Mouse (Mus musculus): Measurements from ENCODE around the gene Anp32b. TPM values are rescaled to one million over a fixed set of nuclear protein-coding genes. Genes with fewer than 3 reads are reported as not detected.

Anp32b gene
- total RNA-seq, 2 experiments from 2014 or later: 63.2 to 66.2 TPM

DNA sequence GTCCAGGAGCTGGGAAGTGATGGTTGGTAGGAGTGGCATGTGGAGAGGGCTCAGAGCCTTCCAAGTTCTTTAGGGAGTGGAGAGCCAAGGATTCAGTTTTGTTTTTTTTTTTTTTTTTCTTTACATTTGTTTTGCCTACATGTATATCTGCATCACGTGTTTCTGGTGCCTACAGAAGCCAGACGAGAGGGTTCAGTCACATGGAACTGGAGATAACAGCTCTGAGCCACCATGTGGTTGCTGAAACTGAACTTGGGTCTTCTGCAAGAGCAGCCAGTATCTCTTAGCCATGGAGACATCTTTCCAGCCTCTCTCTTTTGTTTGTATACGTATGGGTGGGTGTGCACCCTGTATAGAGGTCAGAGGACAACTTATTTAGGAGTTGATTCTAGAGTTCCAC, 53.2 kb downstream of the Anp32b start:
- DNase-seq (ENCODE audit: low spot score): no peak

GRCm38 (mm10) chr4:46505361-46506057, 54.8 kb downstream of the Anp32b start:
- no peak for DNase-seq (ENCODE audit: low spot score)

- peak; percentile 97 for DNase-seq (ENCODE audit: low spot score)
Observed at GRCm38 (mm10) chr4:46506801-46507610, 56.3 kb downstream of the Anp32b start.

DNA sequence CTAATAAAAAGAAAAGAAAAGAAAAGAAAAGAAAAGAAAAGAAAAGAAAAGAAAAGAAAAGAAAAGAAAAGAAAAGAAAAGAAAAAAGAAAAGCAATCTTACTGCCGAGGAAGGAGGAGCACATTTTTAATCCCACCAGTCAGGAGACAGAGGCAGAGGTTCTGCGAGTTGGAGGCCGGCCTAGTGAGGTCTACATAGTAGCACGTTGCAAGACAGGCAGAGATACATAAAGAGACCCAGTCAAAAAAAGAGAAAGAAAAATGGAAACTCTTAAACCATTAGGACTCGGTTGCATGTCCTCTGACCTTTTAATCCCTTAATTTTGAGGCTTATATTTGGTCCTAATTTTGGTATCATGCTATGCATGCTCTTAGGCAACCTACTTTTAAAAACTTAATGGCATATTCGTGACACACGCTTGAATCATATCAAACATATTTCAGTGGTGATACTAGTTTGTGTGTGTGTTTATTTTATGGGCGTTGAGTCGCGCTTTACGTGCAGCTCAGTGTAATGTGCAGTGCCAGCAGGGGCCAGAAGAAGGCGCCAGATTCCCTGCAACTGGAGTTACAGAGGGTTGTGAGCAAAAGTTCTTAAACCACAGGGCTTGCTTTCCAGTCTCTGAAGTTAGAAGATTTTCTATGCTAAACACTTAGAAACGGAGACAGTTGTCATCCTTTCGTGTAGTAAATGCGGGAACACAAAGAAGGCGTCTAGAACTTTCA, 57.2 kb downstream of the Anp32b start:
- DNase-seq (ENCODE audit: low spot score): peak; percentile 77

- DNase-seq (ENCODE audit: low spot score): no peak
Observed at GRCm38 (mm10) chr4:46520491-46520890, 69.8 kb downstream of the Anp32b start.

- no peak for DNase-seq (ENCODE audit: low spot score)
Observed at GRCm38 (mm10) chr4:46521457-46521856, 70.8 kb downstream of the Anp32b start.

Other genes with a start within 250 kb of the Anp32b start
- gene Foxe1, start 107.3 kb upstream of the Anp32b start, total RNA-seq (2021): not detected
- gene Trmo, start 61.5 kb upstream of the Anp32b start, total RNA-seq (2021): 1 to 10 TPM; 2.6 to 3.1 TPM
- gene Hemgn, start 37.4 kb upstream of the Anp32b start, total RNA-seq (2021): not detected
- 10 to 100 TPM; 17.6 to 19.9 TPM for gene Nans, start 38.3 kb downstream of the Anp32b start, total RNA-seq (2021)
- gene Trim14, start 85.2 kb downstream of the Anp32b start, total RNA-seq (2021): under 1 TPM; 0.50 to 0.76 TPM
- gene Coro2a, start 151.3 kb downstream of the Anp32b start, total RNA-seq (2021): under 1 TPM; 0.11 to 0.26 TPM
- under 1 TPM; 0.39 to 0.83 TPM for gene Tbc1d2, start 199.3 kb downstream of the Anp32b start, total RNA-seq (2021)